Mouse (Mus musculus) heart, postnatal 4 days (tissue): ENCODE measurements around the gene Zfp689. TPM values are rescaled to one million over a fixed set of nuclear protein-coding genes. Genes with fewer than 3 reads are reported as not detected.
A peak's percentile ranks its signal among the peaks of the same experiment; 100 is the strongest.

Source experiments
- DNase-seq: peaks from one replicate; pipeline ENCODE4 v3.0.0; 2021
- microRNA-seq, 2 experiments: library from miRNA; unstranded; fragments of <30 nt; microRNA quantifications; one replicate each; pipeline ENCODE4 v1.2.0; 2021 to 2022
- total RNA-seq, 2 experiments: library from RNA; stranded (reverse); gene quantifications; 2 replicates each; pipeline ENCODE4 v1.2.3; 2021

The Zfp689 gene
- total RNA-seq, 2 experiments from 2014 or later = 3.9 to 4.8 TPM

DNA sequence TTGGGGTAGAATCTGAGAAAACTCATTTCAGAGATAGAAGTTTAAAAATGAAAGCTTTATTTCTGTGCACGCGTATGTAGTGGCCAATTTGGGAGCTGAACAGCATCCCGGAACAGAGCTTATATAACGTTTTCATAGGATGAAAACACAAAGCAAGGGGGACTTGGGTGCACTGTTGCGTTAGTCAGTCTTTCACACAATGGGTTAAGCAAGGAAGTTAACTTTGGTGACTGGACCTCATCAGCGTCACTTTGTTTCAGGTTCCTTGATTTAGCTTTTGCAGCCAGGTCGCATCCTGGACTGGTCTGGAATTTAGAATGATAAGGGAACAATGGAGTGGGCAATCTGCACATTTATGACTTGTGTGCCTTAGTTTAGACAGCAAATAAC lies 55.0 kb downstream of the Zfp689 start:
- DNase-seq = no peak

DNA sequence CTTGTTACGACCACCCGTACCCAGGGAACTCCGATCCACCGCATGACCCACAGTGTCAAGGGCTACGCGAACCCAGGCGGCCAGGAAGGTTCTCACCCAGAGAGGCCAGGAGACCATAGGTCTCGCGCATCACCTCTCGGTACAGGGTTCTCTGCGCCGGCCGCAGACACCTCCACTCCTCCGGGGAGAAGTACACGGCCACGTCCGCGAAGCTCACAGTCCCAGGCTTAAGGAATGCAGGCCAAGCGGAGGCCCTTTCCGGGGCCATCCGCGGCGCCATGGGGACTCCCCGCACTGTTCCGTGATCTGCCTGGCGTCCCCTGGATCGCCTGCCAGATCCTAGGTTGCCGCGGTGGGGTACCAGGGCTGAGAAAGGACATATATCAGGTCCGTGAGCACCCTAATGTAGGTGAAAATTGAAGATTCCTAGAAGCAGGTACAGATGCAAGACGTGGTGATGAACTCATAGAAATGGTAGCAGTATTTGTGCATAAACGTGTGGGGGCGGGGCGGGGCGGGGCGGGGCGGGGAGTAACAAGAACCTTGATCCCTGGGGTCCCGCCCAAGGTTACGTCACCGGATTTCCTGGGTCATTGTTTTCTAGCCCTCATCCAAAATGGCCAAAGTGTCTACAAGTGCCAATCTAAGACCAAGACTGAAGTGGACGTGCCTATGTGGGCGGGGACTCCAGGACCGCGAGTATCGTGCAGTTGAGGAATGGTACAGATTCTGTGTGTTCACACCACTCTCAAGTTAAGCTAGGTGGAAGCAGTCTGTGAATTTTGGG lies 55.6 kb downstream of the Zfp689 start, which contains the start of gene E430018J23Rik:
Gene E430018J23Rik (minus strand): TSS at position 473 of the 787 bp plus-strand sequence.
- peak; percentile 98 for DNase-seq

DNA sequence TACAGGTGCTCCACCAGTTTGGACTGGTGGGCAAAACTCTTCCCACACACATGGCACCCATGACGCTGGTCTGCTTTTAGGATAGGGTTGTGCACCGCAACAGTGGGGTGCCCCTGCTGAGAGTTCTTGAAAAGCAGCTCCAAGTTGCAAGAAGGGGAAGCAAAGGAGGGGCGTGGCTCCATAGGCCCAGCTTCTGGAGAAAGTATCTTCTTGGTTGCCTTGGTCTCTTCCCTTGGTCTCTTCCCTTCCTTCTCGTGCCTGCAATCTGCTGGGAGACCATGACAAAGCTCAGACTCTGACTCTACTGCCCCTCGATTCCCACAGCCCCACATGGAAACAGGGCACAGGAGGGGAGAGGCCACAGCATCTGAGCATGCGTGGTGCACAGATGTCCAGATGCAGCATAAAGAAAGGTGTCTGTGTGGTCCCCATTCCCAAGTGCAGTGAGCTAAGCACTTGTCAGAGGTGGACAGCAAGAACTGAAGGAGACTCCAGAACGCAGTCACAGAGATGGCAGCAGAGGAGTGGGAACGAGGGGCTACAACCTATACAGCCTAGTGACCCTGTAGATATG lies 56.6 kb downstream of the Zfp689 start:
- DNase-seq = no peak

Small RNA genes within 50 kb of the gene (microRNA-seq; reads per million reads assigned to microRNA genes)
- gene Gm47278 (0 reads per million in 2 experiments), gene Mir7060 (0 reads per million in 2 experiments)

Other genes starting within 250 kb of the Zfp689 start
- 10 to 100 TPM; 41.0 to 42.5 TPM for gene Tbc1d10b, start 240.7 kb downstream of the Zfp689 start, total RNA-seq
- gene Mylpf, start 240.3 kb downstream of the Zfp689 start, total RNA-seq = 10 to 100 TPM in 1 of 2 experiments, 1 to 10 TPM in 1; 3.1 to 33.0 TPM
- gene Zfp553, start 216.1 kb downstream of the Zfp689 start, total RNA-seq = 10 to 100 TPM in 1 of 2 experiments, 1 to 10 TPM in 1; 9.2 to 10.8 TPM
- gene Sept1, start 216.0 kb downstream of the Zfp689 start, total RNA-seq = 10 to 100 TPM; 11.2 to 12.1 TPM
- 10 to 100 TPM; 11.6 to 14.2 TPM for gene Zfp771, start 204.9 kb downstream of the Zfp689 start, total RNA-seq
- 10 to 100 TPM; 62.0 to 64.5 TPM for gene Dctpp1, start 188.4 kb downstream of the Zfp689 start, total RNA-seq
- gene Sephs2, start 175.1 kb downstream of the Zfp689 start, total RNA-seq = 10 to 100 TPM; 44.2 to 45.7 TPM
- gene Itgal, start 152.9 kb downstream of the Zfp689 start, total RNA-seq = 1 to 10 TPM; 2.3 TPM
- 10 to 100 TPM; 36.1 to 41.4 TPM for gene Zfp768, start 103.6 kb downstream of the Zfp689 start, total RNA-seq
- 1 to 10 TPM; 5.8 to 5.9 TPM for gene Zfp747, start 73.1 kb downstream of the Zfp689 start, total RNA-seq
- 1 to 10 TPM; 2.6 to 3.2 TPM for gene 9130019O22Rik, start 62.0 kb downstream of the Zfp689 start, total RNA-seq
- 1 to 10 TPM; 4.0 to 4.8 TPM for gene E430018J23Rik, start 55.5 kb downstream of the Zfp689 start, total RNA-seq
- gene Zfp764, start 42.3 kb downstream of the Zfp689 start, total RNA-seq = 1 to 10 TPM; 4.9 to 5.0 TPM
- 1 to 10 TPM; 3.8 to 6.0 TPM for gene Zfp688, start 27.1 kb downstream of the Zfp689 start, total RNA-seq
- 10 to 100 TPM; 28.0 to 28.9 TPM for gene Prr14, start 10.5 kb upstream of the Zfp689 start, total RNA-seq
- gene Fbrs, start 30.0 kb upstream of the Zfp689 start, total RNA-seq = 10 to 100 TPM; 37.4 to 38.0 TPM
- gene Srcap, start 62.8 kb upstream of the Zfp689 start, total RNA-seq = 10 to 100 TPM; 78.7 to 80.5 TPM
- 10 to 100 TPM; 16.5 to 17.1 TPM for gene Gm42715, start 70.4 kb upstream of the Zfp689 start, total RNA-seq
- under 1 TPM in 1 of 2 experiments, not detected in 1; 0.45 TPM for gene Tmem265, start 112.2 kb upstream of the Zfp689 start, total RNA-seq
- 10 to 100 TPM; 18.1 to 19.4 TPM for gene Phkg2, start 124.2 kb upstream of the Zfp689 start, total RNA-seq
- gene Ccdc189, start 139.4 kb upstream of the Zfp689 start, total RNA-seq = 1 to 10 TPM; 6.5 to 9.2 TPM
- 10 to 100 TPM; 47.8 to 49.7 TPM for gene Rnf40, start 139.6 kb upstream of the Zfp689 start, total RNA-seq
- 10 to 100 TPM; 31.8 to 38.0 TPM for gene Zfp629, start 166.6 kb upstream of the Zfp689 start, total RNA-seq